Mouse (Mus musculus) neural tube, embryonic 12.5 days (tissue): ENCODE data around the gene Sypl. TPM values are rescaled to one million over a fixed set of nuclear protein-coding genes. Genes with fewer than 3 reads are reported as not detected.
"Not testable (repeated sequence)": the region's sequence is repeated elsewhere in the genome, so short reads cannot be mapped to it uniquely, and the experiment has no call there.

Experiments used
- ATAC-seq: fragments of 200-750 bp; cut with Nextera tagmentation; 2 replicates; pipeline ENCODE4 v1.8.0; 2017; ENCODE audit warnings: low read depth, mild to moderate bottlenecking, moderate TSS enrichment, moderate library complexity; ENCODE audit not compliant: low FRiP score
- H3K27ac ChIP-seq: fragments of 300-500 bp; sonication (generic); 2 replicates; pipeline ENCODE4 v1.5.1; 2016
- H3K27me3 ChIP-seq: fragments of 300-500 bp; sonication (generic); replicated peaks from 2 replicates; pipeline ENCODE4 v1.6.1; 2016; ENCODE audit warnings: mild to moderate bottlenecking
- H3K36me3 ChIP-seq: fragments of 300-500 bp; sonication (generic); 2 replicates; pipeline ENCODE4 v1.6.1; 2016; ENCODE audit warnings: mild to moderate bottlenecking
- H3K4me1 ChIP-seq: fragments of 300-500 bp; sonication (generic); 2 replicates; pipeline ENCODE4 v1.6.1; 2016
- H3K4me2 ChIP-seq: fragments of 300-500 bp; sonication (generic); replicated peaks from 2 replicates; pipeline ENCODE4 v1.6.1; 2016; ENCODE audit warnings: mild to moderate bottlenecking
- H3K4me3 ChIP-seq: fragments of 300-500 bp; sonication (generic); 2 replicates; pipeline ENCODE4 v1.5.1; 2016
- H3K9ac ChIP-seq: fragments of 300-500 bp; sonication (generic); 2 replicates; pipeline ENCODE4 v1.6.1; 2016; ENCODE audit warnings: mild to moderate bottlenecking
- H3K9me3 ChIP-seq: fragments of 300-500 bp; sonication (generic); 2 replicates; pipeline ENCODE4 v1.6.1; 2016; ENCODE audit warnings: mild to moderate bottlenecking
- WGBS: fragments of 180-500 bp; shearing (Covaris S2); methylation state at CpG from one replicate; pipeline ENCODE4 v1.1.7; 2016; 5-methylcytosine and 5-hydroxymethylcytosine counted together
- polyA plus RNA-seq: library from polyadenylated mRNA; unstranded; fragments of >200 nt; fragmentation: Nextera tagmentation; extraction: Ambion mirVana; gene quantifications from 2 replicates; pipeline ENCODE4 v1.2.1, GENCODE M21; 2016

Sypl gene
- polyA plus RNA-seq, 1 experiment from 2014 or later: 44.3 TPM

DNA sequence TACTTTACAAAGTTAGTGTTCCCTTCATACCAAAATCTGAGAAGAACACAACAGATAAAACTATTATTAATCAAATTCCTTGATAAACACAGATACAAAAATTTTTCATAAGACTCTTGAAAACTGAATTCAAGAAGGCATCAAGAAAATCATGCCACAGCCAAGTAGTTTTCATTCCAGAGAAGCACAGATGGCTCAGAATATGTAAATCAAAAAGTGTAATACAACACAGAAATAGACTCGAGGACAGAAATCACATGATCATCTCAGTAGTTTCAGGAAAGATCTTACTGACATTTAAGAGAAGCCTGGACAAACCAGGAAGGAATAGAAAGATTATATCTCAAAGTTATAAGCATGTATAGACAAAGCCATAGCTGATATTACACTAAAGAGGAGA, 32.6 kb downstream of the Sypl start:
- no peak for ATAC-seq
- H3K4me1 ChIP-seq: 0 out of 2 replicates have a peak, but pooled peaks cover 3% of the 10 kb centered on the region
- H3K4me3 ChIP-seq: no peak overlapping the region
- H3K36me3 ChIP-seq: no peaks in the 10 kb centered on the region
- H3K4me2 ChIP-seq: no peak overlapping the region
- 81% methylated on average over 1 of the region's 1 CpGs for WGBS
- H3K27me3 ChIP-seq: no peaks in the 10 kb centered on the region
- no peaks in the 10 kb centered on the region for H3K9me3 ChIP-seq
- no peak overlapping the region for H3K27ac ChIP-seq
- no peak overlapping the region for H3K9ac ChIP-seq

DNA sequence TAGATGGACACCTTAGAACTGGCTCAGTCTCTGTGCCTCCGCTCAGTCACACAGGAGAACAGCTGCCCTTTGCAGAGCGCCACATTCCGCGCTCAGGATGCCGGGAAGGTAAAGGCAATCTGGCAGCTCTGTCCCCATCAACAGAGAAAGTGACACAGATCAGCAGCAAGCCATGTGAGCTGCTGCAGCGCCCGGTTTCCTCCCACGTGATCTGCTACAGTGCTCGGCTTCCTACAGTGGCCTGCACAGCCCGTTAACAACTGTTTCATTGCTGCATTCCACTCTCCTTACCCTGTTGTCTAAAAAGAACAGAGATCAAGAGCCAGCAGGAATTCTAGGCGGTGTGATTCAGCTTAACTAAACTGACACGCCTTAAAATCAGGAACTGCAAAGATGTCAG, 36.0 kb downstream of the Sypl start:
- Histone ChIP-seq H3K4me3 (no peak overlapping the region), H3K27me3 (no peaks in the 10 kb centered on the region), H3K4me1 (no peaks in the 10 kb centered on the region), H3K9ac (no peak overlapping the region), H3K9me3 (no peaks in the 10 kb centered on the region), H3K27ac (no peak overlapping the region), H3K4me2 (no peak overlapping the region), H3K36me3 (no peaks in the 10 kb centered on the region)
- no peak for ATAC-seq
- WGBS: 72% methylated on average over 12 of the region's 12 CpGs

DNA sequence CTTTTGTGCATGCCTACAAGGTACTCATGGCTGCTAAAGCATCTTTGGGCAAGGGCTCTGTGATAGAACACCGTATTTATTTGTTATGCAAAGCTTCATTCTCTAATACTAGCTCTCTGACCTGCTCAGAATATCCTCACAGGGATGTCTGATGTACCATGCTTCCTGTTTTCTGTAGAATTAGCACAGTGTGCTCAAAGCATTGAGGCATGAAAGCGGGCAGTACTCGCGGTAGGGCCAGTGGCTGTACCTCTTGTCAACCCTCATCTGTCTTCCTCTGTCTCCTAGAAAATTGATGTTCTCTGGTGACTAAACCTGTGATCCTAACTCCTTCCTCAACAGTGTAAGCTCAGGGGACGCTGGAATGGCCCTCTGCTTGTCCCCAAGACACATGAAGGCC, 40.4 kb downstream of the Sypl start:
- Histone ChIP-seq H3K36me3 (no peaks in the 10 kb centered on the region), H3K27ac (no peak overlapping the region), H3K4me3 (no peak overlapping the region), H3K9ac (no peak overlapping the region), H3K9me3 (no peaks in the 10 kb centered on the region), H3K4me1 (no peaks in the 10 kb centered on the region), H3K4me2 (no peak overlapping the region), H3K27me3 (no peaks in the 10 kb centered on the region)
- 75% methylated on average over 5 of the region's 5 CpGs for WGBS
- ATAC-seq: no peak

DNA sequence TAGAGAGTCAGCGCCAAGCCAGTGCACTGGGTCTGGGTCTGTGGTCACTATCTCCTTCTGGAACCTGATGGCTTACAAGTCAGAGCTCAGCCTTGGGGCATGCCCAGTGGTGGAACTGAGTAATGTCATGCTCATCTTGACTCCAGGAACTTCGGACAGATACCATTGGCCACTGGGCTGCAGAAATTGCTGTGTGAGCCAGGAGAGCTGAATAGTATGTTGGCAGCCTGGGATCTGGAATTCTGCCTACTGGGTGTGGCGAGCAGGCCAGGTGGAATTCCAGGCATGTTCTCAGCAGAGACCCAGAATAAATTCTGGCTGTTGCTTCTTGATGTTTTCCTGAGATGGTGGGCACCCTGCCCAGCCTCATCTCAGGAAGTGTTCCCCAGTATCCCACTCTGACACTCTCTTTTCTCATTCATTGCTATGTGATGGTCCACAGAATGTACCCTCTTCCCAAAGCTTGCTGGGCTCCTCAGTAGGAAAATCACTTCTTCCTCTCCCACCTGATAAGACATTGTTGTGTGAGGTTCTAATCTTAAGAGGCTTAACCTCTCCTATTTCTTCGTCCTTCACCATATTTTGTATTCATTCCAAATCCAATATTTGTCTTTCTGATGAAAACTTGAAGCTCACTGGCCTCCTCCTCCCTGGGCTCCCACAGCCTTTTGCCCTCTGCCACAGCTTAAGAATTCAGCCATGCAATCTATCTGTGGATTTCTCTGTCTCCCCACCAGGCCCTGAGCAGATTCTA, 41.6 kb downstream of the Sypl start:
- no peak for ATAC-seq
- Histone ChIP-seq H3K4me1 (no peaks in the 10 kb centered on the region), H3K9me3 (no peaks in the 10 kb centered on the region), H3K4me2 (no peak overlapping the region), H3K36me3 (no peaks in the 10 kb centered on the region), H3K27me3 (no peaks in the 10 kb centered on the region), H3K9ac (no peak overlapping the region), H3K27ac (no peak overlapping the region), H3K4me3 (no peak overlapping the region)
- WGBS: 87% methylated on average over 4 of the region's 4 CpGs

DNA sequence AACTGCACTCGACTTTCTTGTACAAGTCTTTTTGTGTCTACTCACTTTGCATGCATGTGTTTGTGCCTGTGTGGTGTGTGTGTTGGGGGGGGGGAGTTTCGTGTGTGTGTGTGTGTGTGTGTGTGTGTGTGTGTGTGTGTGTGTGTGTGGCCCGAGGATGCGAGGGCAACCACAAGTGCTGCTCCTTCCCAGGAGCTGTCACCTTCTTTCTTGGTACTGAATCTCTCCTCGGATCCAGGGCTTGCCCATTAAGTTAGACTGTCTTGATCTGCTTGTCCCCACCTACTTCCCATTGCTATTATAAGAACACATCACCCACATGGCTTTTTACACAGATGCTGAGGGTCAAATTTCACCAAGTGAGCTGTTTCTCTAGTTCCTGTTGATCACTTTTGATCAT, 45.1 kb downstream of the Sypl start:
- H3K9me3 ChIP-seq: no peaks in the 10 kb centered on the region
- no peak overlapping the region for H3K4me2 ChIP-seq
- no peaks in the 10 kb centered on the region for H3K36me3 ChIP-seq
- WGBS: 87% methylated on average over 5 of the region's 5 CpGs
- no peaks in the 10 kb centered on the region for H3K27me3 ChIP-seq
- no peaks in the 10 kb centered on the region; the same call in 1 of the 2 replicates for H3K4me1 ChIP-seq
- no peak overlapping the region for H3K9ac ChIP-seq
- ATAC-seq: no peak
- H3K4me3 ChIP-seq: no peak overlapping the region
- H3K27ac ChIP-seq: no peak overlapping the region

DNA sequence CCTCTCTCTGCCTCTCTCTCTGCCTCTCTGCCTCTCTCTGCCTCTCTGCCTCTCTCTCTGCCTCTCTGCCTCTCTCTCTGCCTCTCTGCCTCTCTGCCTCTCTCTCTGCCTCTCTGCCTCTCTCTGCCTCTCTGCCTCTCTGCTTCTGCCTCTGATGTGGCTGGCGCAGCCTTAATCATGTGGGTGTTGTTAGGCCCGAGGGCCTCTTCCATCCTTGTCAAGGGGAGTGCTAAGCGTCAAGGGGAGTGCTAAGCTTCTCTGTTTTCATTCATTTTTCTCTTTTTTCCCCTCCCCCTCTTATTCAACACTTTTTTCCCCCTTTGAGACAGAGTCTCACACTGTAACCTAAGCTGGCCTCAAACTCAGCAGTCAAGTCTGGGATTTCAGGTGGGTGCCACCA, 46.1 kb downstream of the Sypl start:
- not testable (repeated sequence) for H3K4me2 ChIP-seq, H3K36me3 ChIP-seq, H3K27me3 ChIP-seq, H3K27ac ChIP-seq, ATAC-seq, H3K4me3 ChIP-seq, H3K9ac ChIP-seq, H3K9me3 ChIP-seq, H3K4me1 ChIP-seq
- 30% methylated on average over 3 of the region's 3 CpGs for WGBS

DNA sequence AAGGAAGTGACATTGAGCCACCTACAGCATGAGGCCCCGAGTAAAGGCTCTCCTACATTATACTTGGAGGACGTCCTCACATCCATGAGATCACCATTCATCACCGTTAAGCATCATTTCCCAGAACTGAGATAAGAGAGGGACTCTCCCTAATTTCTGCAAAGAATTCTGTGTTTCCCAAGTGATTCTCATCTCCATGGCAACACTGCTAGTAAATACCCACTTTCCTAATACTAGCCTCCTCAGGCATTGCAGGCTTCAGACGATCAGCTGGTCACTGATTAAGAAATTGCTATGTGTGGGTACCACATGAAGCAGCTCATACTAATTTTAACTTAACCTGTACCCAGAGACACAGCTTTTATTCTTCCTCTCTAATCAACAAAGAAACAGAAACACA, 46.7 kb downstream of the Sypl start:
- Histone ChIP-seq H3K4me1 (no peaks in the 10 kb centered on the region; the same call in 1 of the 2 replicates), H3K27me3 (no peaks in the 10 kb centered on the region), H3K36me3 (no peaks in the 10 kb centered on the region), H3K4me3 (no peak overlapping the region), H3K9ac (no peak overlapping the region), H3K4me2 (no peak overlapping the region), H3K9me3 (no peaks in the 10 kb centered on the region), H3K27ac (no peak overlapping the region)
- ATAC-seq: no peak
- WGBS: 75% methylated on average over 4 of the region's 4 CpGs

DNA sequence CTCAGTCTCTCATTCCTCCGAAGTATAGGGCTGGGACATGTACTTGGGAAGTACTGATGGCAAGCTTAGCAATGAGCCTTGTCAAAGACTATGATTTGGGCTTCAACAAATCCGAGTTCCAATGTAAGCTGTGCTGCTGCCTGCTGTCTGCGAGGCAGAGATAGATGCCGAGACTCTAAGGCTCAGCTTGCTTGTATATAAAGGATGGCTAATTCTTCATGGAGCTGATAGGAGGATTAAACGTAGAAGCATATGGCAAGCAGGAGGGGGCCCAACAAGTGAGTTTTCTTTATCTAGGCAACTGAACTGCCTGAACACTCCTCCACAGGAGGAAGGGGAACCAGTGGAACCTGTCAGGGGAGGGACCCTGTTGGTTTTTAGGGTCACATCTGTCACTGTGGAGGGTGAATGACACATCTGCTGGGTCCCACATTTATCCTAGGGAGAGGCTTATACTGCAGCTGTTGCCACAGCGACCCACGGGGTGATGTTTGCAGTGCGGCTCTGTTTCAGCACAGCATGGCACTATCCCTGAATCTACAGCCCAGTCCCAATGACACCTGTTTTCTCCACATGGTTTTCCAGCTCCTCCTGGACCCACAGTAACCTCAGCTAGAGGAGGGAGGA, 49.8 kb downstream of the Sypl start:
- Histone ChIP-seq H3K9me3 (no peaks in the 10 kb centered on the region), H3K4me1 (no peaks in the 10 kb centered on the region; the same call in 1 of the 2 replicates), H3K36me3 (no peaks in the 10 kb centered on the region), H3K27ac (no peak overlapping the region), H3K4me3 (no peak overlapping the region), H3K27me3 (no peaks in the 10 kb centered on the region), H3K9ac (no peak overlapping the region), H3K4me2 (no peak overlapping the region)
- WGBS: 64% methylated on average over 8 of the region's 8 CpGs
- ATAC-seq: no peak

DNA sequence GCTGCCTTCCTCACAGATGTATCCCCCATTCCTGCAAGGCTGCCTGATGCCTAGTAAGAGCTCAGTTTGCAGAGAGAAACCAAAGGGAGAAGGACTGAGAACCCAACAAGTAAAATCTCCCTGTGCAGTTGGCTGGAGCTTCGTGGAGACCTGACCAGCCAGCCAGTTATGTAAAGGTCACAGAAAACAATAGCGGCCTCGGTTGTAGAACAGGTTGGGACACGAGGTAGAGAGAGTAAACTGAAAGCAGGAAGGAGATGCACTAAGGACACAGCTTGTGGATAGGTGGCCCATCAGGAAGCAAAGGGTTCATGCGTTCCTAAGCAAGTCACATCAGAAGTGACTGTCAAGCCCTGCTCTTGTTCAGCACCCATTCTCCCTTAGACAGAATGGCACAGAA, 52.2 kb downstream of the Sypl start:
- Histone ChIP-seq H3K4me2 (no peak overlapping the region), H3K27me3 (no peaks in the 10 kb centered on the region), H3K4me3 (no peak overlapping the region), H3K4me1 (no peaks in the 10 kb centered on the region; the same call in 1 of the 2 replicates), H3K9ac (no peak overlapping the region), H3K27ac (no peak overlapping the region), H3K9me3 (no peaks in the 10 kb centered on the region), H3K36me3 (no peaks in the 10 kb centered on the region)
- ATAC-seq: no peak
- 87% methylated on average over 5 of the region's 5 CpGs for WGBS

DNA sequence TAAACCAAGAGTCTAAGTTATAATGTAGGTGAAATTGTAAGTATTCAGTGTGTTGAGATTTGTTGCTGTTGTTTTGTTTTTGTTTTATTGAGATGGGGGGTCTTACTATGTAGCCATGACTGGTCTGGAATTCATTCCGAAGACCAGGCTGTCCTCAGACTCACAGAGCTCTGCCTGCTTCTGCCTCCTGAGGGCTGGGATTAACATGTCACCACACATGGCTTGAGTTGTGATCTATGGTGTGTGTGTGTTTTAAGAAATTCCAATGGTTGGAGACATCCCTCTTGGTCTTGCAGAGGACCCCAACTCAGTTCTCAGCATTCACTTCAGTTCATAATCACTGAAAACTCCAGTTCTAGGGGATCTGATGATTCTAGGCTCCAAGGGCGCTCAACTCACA, 53.5 kb downstream of the Sypl start:
- H3K4me1 ChIP-seq: no peaks in the 10 kb centered on the region; the same call in 1 of the 2 replicates
- no peak for ATAC-seq
- WGBS: 91% methylated on average over 2 of the region's 2 CpGs
- no peaks in the 10 kb centered on the region for H3K27me3 ChIP-seq
- no peaks in the 10 kb centered on the region for H3K36me3 ChIP-seq
- H3K9ac ChIP-seq: no peak overlapping the region
- H3K4me2 ChIP-seq: no peak overlapping the region
- no peaks in the 10 kb centered on the region for H3K9me3 ChIP-seq
- no peak overlapping the region for H3K4me3 ChIP-seq
- no peak overlapping the region for H3K27ac ChIP-seq

DNA sequence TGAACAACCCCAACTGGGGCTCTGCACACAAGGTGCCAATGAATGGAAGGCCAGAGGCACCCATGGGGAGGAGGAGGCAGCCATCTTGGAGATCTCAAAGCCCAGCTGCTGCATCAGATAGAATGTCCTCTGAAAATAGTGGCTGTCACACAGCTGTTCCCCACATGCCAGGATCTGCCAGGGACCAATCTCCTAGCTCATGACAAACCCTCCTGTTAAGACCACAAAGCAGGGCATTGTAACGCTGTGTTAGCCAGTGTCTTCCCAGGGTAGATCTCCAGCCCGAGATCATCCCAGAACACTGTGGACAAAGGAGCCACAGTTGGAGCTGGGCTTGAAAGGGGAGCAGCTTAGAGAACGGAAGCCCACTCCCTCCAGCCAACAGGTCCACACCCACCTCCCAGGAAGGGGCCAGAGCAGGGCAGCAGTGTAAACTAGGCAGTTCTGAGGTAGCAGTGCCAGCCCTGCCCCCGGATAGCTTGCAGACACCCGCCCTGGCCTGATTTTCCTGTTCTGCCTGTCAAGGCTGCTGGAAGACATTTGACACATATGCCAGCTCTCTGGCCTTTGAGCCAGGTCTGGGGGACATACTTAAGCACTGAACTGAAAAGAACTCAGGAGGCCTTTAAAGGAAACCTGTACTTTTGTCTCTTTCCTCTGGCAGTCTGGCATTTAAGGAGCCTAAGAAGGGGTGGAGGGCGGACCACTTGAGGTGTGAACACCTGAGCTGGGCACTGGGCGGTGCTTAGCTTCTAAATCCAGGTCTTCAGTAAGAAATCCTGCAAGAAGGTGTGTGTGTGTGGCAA, 54.8 kb downstream of the Sypl start:
- 57% methylated on average over 7 of the region's 7 CpGs for WGBS

DNA sequence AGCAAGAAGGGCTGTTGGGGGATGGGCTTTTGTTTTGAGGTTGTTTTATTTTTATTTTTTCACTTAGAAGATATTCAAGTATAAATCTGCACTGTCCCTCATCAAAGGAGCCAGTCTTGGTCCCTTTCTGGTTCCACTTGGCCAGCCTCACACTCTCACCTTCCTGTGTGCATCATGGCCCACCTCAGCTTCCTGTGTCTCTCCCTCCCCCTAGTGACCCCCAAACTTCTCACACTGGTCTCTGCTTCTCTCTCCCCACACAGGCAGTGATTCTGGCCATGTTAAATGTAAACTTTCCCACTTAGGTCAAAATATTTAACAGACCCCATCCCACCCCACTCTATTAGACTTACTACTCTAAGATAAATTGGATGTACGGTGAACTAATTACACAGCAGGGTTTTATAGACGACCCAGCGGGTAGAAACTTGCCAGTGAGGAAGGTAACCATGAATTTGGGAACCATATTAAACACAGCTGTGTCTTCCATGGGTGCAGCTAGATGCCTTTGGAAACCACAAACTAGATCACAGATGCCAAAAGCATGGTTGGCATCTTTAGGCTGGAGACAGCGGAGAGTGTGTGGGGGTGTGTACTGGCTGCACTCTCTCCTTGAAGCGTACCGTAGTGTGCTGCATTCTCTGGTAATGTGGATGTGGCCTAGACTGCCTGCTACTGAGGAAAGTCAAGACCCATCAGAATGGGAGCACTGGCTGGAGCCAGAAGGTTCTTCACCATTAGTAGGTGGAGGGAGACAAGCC, 55.7 kb downstream of the Sypl start:
- no peak overlapping the region for H3K27ac ChIP-seq
- no peaks in the 10 kb centered on the region for H3K9me3 ChIP-seq
- 87% methylated on average over 6 of the region's 6 CpGs for WGBS
- no peaks in the 10 kb centered on the region for H3K4me1 ChIP-seq
- no peak overlapping the region for H3K4me2 ChIP-seq
- no peak overlapping the region for H3K4me3 ChIP-seq
- ATAC-seq: no peak
- no peak overlapping the region for H3K9ac ChIP-seq
- no peaks in the 10 kb centered on the region for H3K36me3 ChIP-seq
- H3K27me3 ChIP-seq: no peaks in the 10 kb centered on the region

More for the DNA sequence above, 54.8 kb downstream of the Sypl start:
- Histone ChIP-seq H3K27ac (no peak overlapping the region), H3K4me3 (no peak overlapping the region), H3K27me3 (no peaks in the 10 kb centered on the region), H3K4me1 (no peaks in the 10 kb centered on the region; the same call in 1 of the 2 replicates), H3K9me3 (no peaks in the 10 kb centered on the region), H3K9ac (no peak overlapping the region), H3K4me2 (no peak overlapping the region), H3K36me3 (no peaks in the 10 kb centered on the region)
- ATAC-seq: no peak
